Mouse (Mus musculus) thymus, postnatal 25 days (tissue): Measurements from ENCODE around the gene Sp110.
"Not testable (repeated sequence)": the region's sequence is repeated elsewhere in the genome, so short reads cannot be mapped to it uniquely, and the experiment has no call there.

Experiments
- DNase-seq: peaks from one replicate; pipeline ENCODE4 v3.0.0; 2022

Sp110 gene

DNA sequence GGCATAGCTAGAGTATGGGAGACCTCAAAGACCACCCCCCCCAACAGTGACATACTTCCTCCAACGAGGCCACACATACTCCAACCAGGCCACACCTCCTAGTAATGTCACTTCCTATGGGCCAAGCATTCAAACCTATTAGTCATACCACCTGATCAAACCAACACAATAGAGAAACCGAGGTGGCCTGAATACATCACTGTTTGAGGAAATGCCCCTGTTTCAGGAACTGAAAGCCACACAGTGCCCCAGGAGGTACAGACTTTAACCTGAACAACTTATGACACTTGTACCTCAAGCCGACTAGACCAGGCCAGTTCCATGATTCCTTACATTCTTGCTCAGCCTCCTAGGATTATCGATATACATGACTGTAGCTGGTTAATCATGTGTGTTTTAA lies 54.8 kb downstream of the Sp110 start:
- DNase-seq = not testable (repeated sequence)

DNA sequence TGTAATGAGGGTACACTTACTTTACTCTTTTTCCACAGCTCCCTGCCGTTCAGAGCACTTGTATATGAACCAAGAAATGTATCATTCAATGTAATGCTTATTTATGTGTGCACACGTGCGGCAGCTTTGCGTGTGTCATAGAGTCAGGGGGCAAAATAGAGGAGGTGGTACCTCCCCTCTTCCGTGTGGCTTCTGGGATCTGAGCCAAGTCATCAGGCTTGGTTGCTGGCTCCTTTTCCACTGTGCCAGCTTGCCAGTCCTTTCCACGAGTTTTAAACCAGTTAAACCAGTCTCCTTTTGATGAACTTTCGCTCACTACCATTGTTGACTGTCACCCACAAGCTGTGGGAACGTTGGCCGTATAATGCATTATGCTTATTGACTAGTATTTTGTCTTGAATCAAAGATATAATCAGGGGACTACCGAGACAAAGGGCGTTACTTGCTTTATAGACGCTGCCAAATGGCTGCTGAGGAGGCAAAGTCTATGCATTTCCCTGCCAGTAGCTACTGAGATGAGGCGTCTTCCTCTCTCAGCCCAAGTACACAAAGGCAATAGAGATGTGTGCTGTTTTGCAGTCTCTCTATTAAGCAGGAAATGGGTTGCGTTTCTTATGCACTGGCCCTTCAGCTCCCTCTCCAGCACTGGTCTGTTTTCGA lies 70.0 kb downstream of the Sp110 start:
- DNase-seq = not testable (repeated sequence)
